1 mouse cellular context compared by ENCODE assay signal in the genomic region with DNA sequence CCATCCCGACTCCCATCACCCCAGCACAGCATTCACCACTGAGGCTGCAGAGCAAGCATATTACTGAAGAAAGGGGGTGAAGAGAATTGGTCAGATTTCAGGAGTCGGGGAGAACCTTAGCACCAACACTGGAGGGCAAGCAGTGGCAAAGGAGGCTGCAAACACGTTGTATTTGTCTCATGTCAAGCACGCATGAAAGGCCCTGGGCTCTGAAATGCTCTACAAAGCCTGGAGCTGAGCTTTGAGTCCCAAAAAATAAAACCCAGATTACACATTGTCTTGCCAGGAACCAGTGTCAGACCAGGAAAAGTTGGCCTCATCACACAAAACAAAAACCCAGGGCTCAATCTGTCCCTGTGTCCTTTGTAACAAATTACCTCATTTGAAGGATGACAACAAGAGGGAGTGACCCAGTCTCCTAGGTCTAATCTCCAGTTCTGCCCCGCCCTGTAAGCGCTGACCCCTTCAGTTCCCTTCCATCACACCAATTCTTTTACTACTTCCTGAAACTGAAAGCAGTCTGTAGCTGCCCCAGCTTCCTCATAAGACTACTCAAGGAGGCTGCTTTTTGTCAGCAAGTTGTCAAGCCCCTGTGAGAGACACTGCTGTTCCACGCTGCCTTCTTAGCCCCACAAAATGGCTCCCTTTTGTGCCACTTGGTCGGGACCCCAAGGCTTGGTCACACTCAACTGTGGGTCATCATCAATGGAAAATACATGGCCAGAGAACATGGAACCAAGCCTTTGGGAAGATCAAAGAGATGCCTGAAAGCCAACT.
TF ChIP-seq lines count a peak whose summit lies in the region.

No protein-coding gene starts in this region.

TF ChIP-seq in C2C12, 6 proteins besides CTCF, POLR2A, EP300 and RAD21 (continued from another document):
- no peak for TF ChIP-seq MYOD1 (IDR thresholded peaks at IDR 0.05; ENCODE audit: control insufficient read depth, insufficient read length, low read depth)
- TF ChIP-seq MAX (IDR thresholded peaks at IDR 0.05), result no peak
- no peak for TF ChIP-seq MYOG (IDR thresholded peaks at IDR 0.05; ENCODE audit: control insufficient read depth, extremely low read depth, insufficient read length)
- TF ChIP-seq CEBPB (IDR thresholded peaks at IDR 0.05; ENCODE audit: low read depth), result no peak
